Mouse (Mus musculus) ovary, adult 2 months (tissue): ENCODE data around the gene Gm21783. TPM values are rescaled to one million over a fixed set of nuclear protein-coding genes. Genes with fewer than 3 reads are reported as not detected.

ENCODE experiments used
- polyA plus RNA-seq: library from polyadenylated mRNA; depleted of rRNA; stranded (reverse); fragments of >200 nt; gene quantifications from 2 replicates; pipeline ENCODE4 v1.2.3, GENCODE M21; 2012; rRNA removed

Gm21783 gene
- not detected in 2 replicates for polyA plus RNA-seq

GRCm38 (mm10) chrY:44981163-44981562 is at the start of gene Gm21783:
TSS of gene Gm21783 (minus strand) at chrY:44981263.

